Mouse (Mus musculus): ENCODE data around the gene Mmel1. TPM values are rescaled to one million over a fixed set of nuclear protein-coding genes. Genes with fewer than 3 reads are reported as not detected.

Mmel1 gene
- total RNA-seq, 2 experiments from 2014 or later: 0.25 TPM; not detected in 1

DNA sequence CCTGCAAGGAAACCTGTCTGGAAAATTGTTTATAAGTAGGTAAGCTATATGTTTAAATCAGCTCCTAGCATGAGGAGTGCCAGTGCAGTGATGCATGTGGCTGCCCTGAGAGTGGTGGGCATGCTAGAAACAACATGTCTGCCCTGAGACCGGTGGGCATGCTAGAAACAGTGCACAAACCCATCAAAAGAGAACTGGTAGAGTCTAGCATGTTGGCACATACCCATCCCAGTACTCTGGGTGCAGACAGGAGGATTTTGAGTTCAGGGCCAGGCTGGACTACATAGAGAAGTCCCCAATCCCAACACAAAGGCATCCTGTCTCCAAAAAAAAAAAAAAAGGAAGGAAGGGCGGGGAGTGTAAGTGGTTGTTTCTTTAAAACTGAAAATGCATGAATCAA is 65.4 kb downstream of the Mmel1 start:
- peak; percentile 41 for ATAC-seq (ENCODE audit: poor library complexity, severe bottlenecking)

- no peak for ATAC-seq (ENCODE audit: poor library complexity, severe bottlenecking)
Observed at GRCm38 (mm10) chr4:154935788-154936187, 66.4 kb downstream of the Mmel1 start.

DNA sequence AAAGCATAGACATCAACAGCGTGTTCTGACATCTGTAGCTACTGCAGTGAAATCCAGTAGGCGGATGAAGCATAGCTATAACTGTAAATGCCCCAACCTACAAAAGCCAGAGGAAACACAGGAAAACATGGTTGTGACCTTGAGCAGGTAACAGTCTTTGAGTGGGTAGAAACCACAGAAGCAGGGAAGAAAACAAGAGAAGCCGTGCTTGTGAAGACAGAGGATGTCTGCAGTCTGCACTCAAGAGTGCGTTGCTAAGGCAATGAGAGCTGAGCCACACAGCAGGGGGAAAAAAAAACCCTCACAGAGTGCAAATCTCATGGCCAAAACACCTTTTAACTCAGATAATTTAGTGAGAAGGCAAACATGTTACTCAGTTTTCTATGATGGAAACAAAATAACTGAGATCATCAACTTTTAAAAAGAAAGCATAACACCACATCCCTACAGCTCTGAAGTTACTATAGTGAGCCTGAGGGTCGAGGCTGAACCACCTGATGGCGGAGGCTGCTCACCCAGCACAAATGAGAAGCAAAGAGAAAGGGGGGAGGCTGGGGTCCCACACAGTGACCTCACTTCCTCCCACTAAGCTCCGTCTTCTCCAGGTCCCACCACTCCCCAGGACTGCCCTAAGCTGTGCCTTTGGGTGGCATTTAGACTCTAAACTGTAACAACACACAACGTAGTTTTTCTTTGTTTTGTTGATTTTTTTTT is 67.3 kb downstream of the Mmel1 start:
- 0 out of 2 replicates have a peak, but pooled peaks have one; percentile 9 for ATAC-seq (ENCODE audit: poor library complexity, severe bottlenecking)

DNA sequence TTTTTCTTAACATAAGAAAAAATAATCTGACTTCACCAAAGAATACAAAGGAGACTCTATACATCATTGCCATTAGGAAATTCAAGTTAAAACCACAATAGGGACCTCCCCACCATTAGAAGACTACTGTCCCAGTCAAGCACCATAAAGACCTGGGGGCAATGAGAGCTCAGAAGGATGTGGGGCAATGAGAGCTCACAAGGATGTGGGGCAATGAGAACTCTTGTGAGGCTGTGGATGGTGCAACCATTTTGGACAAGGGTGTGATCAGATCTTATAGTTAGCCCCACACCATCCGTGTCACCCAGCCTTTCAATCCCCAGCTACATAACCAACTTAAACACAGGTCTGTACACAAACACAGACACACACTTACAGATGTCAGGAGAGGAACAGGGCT is 68.4 kb downstream of the Mmel1 start:
- peak; percentile 76 for ATAC-seq (ENCODE audit: poor library complexity, severe bottlenecking)

GRCm38 (mm10) chr4:154940156-154940555 is 70.8 kb downstream of the Mmel1 start:
- ATAC-seq (ENCODE audit: poor library complexity, severe bottlenecking): no peak

DNA sequence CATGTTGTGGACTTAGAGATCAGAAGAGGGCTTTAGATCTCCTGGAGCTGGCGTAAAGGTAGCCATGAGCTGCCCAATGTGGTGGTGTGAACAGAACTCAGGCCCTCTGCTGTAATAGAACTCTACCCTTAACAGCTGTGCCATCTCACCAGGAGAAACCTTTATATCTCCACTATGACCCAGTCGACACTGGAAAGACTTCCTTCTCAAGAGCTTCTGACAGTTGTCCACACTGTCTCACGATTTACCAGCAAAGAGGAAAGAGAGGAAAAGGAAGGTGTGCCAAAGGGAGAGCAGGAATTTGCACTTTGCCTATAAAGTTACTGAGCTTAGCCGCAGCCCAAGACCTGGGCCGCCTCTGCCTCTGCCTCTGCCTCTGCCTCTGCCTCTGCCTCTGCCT is 72.4 kb downstream of the Mmel1 start:
- no peak for ATAC-seq (ENCODE audit: poor library complexity, severe bottlenecking)

GRCm38 (mm10) chr4:154942632-154943322 is 73.4 kb downstream of the Mmel1 start:
- no peak for ATAC-seq (ENCODE audit: poor library complexity, severe bottlenecking)

DNA sequence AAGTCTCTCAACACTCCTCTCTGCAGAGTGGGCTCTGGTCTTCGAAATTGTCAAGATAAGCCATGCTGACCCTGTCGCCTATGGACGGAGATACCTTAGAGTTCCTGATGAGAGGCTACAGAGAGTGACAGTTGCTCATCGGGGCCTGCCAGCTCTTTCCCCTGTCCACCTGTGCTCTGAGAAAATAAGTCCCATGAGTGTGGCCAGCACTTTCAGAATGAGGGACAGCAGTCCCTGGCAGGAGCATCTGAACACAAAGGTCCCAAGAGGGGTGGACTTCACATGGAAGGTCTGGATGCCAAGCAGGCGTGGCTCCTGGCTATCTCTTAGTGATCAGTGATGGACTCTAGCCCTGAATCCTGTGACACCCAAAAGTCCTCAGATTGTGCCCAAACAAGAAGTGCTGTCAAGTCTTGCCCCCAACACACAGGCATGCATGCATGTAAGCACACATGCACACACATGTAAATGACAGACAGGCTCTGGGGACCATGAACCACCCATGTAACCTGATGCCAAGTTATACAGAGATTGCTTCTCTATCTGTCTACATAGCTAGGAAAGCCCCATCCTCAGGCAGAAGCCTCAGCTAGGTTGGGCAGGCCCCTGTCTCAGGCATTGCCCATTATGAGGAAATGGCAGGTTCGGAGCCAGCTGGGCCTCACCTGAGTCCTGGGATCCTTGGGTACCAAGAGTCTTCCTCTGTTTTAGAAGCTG is 74.1 kb downstream of the Mmel1 start:
- peak; percentile 8; the same call in 1 of the 2 replicates for ATAC-seq (ENCODE audit: poor library complexity, severe bottlenecking)

- peak; percentile 98 for ATAC-seq (ENCODE audit: poor library complexity, severe bottlenecking)
Observed at GRCm38 (mm10) chr4:154944121-154944590, 74.8 kb downstream of the Mmel1 start.

Other genes with a start within 250 kb of the Mmel1 start
- 0.85 and 1.0 TPM in 2 replicates for gene Prdm16, start 232.7 kb upstream of the Mmel1 start, total RNA-seq (2015)
- gene Prdm16, start 232.7 kb upstream of the Mmel1 start, total RNA-seq (2017): 0.73 and 2.4 TPM in 2 replicates
- gene Actrt2, start 201.7 kb upstream of the Mmel1 start, total RNA-seq (2015): not detected in 2 replicates
- gene Actrt2, start 201.7 kb upstream of the Mmel1 start, total RNA-seq (2017): not detected in 2 replicates
- not detected in 2 replicates for gene Ttc34, start 32.1 kb upstream of the Mmel1 start, total RNA-seq (2015)
- gene Ttc34, start 32.1 kb upstream of the Mmel1 start, total RNA-seq (2017): 0.07 TPM in 1 of 2 replicates, not detected in the other
- gene Fam213b, start 29.6 kb downstream of the Mmel1 start, total RNA-seq (2015): 8.8 and 9.1 TPM in 2 replicates
- 5.5 and 6.6 TPM in 2 replicates for gene Fam213b, start 29.6 kb downstream of the Mmel1 start, total RNA-seq (2017)
- 87.1 and 142 TPM in 2 replicates for gene Tnfrsf14, start 59.0 kb downstream of the Mmel1 start, total RNA-seq (2015)
- gene Tnfrsf14, start 59.0 kb downstream of the Mmel1 start, total RNA-seq (2017): 67.2 and 77.3 TPM in 2 replicates
- gene Hes5, start 91.3 kb downstream of the Mmel1 start, total RNA-seq (2015): 0.25 and 0.27 TPM in 2 replicates
- not detected in 2 replicates for gene Hes5, start 91.3 kb downstream of the Mmel1 start, total RNA-seq (2017)
- gene Pank4, start 94.5 kb downstream of the Mmel1 start, total RNA-seq (2015): 28.8 and 36.1 TPM in 2 replicates
- 19.1 and 27.0 TPM in 2 replicates for gene Pank4, start 94.5 kb downstream of the Mmel1 start, total RNA-seq (2017)
- not detected in 2 replicates for gene Plch2, start 187.2 kb downstream of the Mmel1 start, total RNA-seq (2015)
- not detected in 2 replicates for gene Plch2, start 187.2 kb downstream of the Mmel1 start, total RNA-seq (2017)
- 3.7 and 4.3 TPM in 2 replicates for gene Pex10, start 197.4 kb downstream of the Mmel1 start, total RNA-seq (2015)
- 3.3 and 5.7 TPM in 2 replicates for gene Pex10, start 197.4 kb downstream of the Mmel1 start, total RNA-seq (2017)
- 133 and 141 TPM in 2 replicates for gene Rer1, start 216.8 kb downstream of the Mmel1 start, total RNA-seq (2015)
- 116 and 130 TPM in 2 replicates for gene Rer1, start 216.8 kb downstream of the Mmel1 start, total RNA-seq (2017)
- gene Morn1, start 217.0 kb downstream of the Mmel1 start, total RNA-seq (2015): 0.71 TPM in 1 of 2 replicates, not detected in the other
- 0.95 and 1.1 TPM in 2 replicates for gene Morn1, start 217.0 kb downstream of the Mmel1 start, total RNA-seq (2017)